Mouse (Mus musculus) midbrain, postnatal 0 days (tissue): Measurements from ENCODE around the gene Usp34. TPM values are rescaled to one million over a fixed set of nuclear protein-coding genes. Genes with fewer than 3 reads are reported as not detected.
"Not testable (repeated sequence)": the region's sequence is repeated elsewhere in the genome, so short reads cannot be mapped to it uniquely, and the experiment has no call there.

Source experiments
- ATAC-seq: fragments of 200-750 bp; cut with Nextera tagmentation; 2 replicates; pipeline ENCODE4 v1.8.0; 2017; ENCODE audit warnings: moderate number of reproducible peaks, mild to moderate bottlenecking, moderate TSS enrichment, moderate library complexity; ENCODE audit not compliant: low FRiP score
- DNase-seq: peaks from one replicate; pipeline ENCODE4 v3.0.0-alpha.2; 2015; ENCODE audit warnings: low spot score
- H3K27ac ChIP-seq: fragments of 300-500 bp; sonication (generic); 2 replicates; pipeline ENCODE4 v1.5.1; 2014; ENCODE audit warnings: low read depth, mild to moderate bottlenecking, low read length, mixed read lengths
- H3K27me3 ChIP-seq: fragments of 300-500 bp; sonication (generic); 2 replicates; pipeline ENCODE4 v1.6.1; 2014; ENCODE audit warnings: low read length, control low read depth, mixed read lengths; ENCODE audit not compliant: insufficient read depth
- H3K36me3 ChIP-seq: fragments of 300-500 bp; sonication (generic); 2 replicates; pipeline ENCODE4 v1.6.1; 2014; ENCODE audit warnings: low read length, control low read depth, mixed read lengths; ENCODE audit not compliant: insufficient read depth
- H3K4me1 ChIP-seq: fragments of 300-500 bp; sonication (generic); 2 replicates; pipeline ENCODE4 v1.6.1; 2014; ENCODE audit warnings: mild to moderate bottlenecking, control low read depth, antibody characterized with exemption, low read length, mixed read lengths; ENCODE audit not compliant: insufficient read depth
- H3K4me2 ChIP-seq: fragments of 300-500 bp; sonication (generic); 2 replicates; pipeline ENCODE4 v1.6.1; 2014; ENCODE audit warnings: low read depth, mild to moderate bottlenecking, low read length, mixed read lengths; ENCODE audit not compliant: poor library complexity, severe bottlenecking
- H3K4me3 ChIP-seq: fragments of 300-500 bp; sonication (generic); 2 replicates; pipeline ENCODE4 v1.5.1; 2014; ENCODE audit warnings: low read depth, mild to moderate bottlenecking, low read length, moderate library complexity
- H3K9ac ChIP-seq: fragments of 300-500 bp; sonication (generic); replicated peaks from 2 replicates; pipeline ENCODE4 v1.6.1; 2014; ENCODE audit warnings: mild to moderate bottlenecking, low read length, moderate library complexity, mixed read lengths; ENCODE audit not compliant: poor library complexity, severe bottlenecking
- H3K9me3 ChIP-seq: fragments of 300-500 bp; sonication (generic); 2 replicates; pipeline ENCODE4 v1.6.1; 2016; ENCODE audit warnings: low read length, control low read depth
- CTCF ChIP-seq: IDR thresholded peaks from 2 replicates; pipeline ENCODE4 v1.5.1; 2016; ENCODE audit warnings: antibody characterized with exemption, mild to moderate bottlenecking
- WGBS: fragments of 180-500 bp; shearing (Covaris S2); extraction: QIAGEN DNeasy Blood & Tissue Kit; methylation state at CpG from one replicate; pipeline ENCODE4 v1.1.7; 2014; 5-methylcytosine and 5-hydroxymethylcytosine counted together
- polyA plus RNA-seq: library from polyadenylated mRNA; unstranded; fragments of >200 nt; fragmentation: Nextera tagmentation; extraction: Ambion mirVana; gene quantifications from 2 replicates; pipeline ENCODE4 v1.2.1, GENCODE M21; 2015
- total RNA-seq: library from RNA; depleted of rRNA; stranded (reverse); fragments of >200 nt; gene quantifications from 2 replicates; pipeline ENCODE4 v1.2.3, GENCODE M21; 2014

Usp34 gene
- total and polyA plus RNA-seq, 2 experiments from 2014 or later: 30.2 to 107 TPM

- no peak for TF ChIP-seq CTCF
- Histone ChIP-seq H3K9ac (no peak overlapping the region), H3K4me2 (no peak overlapping the region), H3K9me3 (no peaks in the 10 kb centered on the region), H3K27me3 (no peaks in the 10 kb centered on the region), H3K27ac (no peak overlapping the region), H3K4me3 (no peak overlapping the region), H3K4me1 (no peaks in the 10 kb centered on the region), H3K36me3 (no peaks in the 10 kb centered on the region)
- DNase-seq: no peak
- no peak for ATAC-seq
- 94% methylated on average over 2 of the region's 2 CpGs for WGBS
Measured at GRCm38 (mm10) chr11:23329413-23329812, 22.7 kb downstream of the Usp34 start.

DNA sequence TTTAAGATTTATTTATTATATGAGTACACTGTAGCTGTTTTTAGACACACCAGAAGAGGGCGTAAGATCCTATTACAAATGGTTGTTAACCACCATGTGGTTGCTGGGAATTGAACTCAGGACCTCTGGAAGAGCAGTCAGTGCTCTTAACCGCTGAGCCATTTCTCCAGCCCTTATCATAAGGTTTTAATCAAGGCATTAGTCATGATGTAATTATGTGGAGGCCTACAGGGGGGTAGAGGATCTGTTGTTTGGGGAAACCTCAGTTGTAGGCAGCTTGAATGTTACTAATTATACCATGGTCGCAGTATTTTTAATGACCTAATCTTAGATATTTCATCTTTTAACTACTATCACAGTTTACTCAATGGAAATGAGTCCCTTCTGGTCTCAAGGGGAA, 25.4 kb downstream of the Usp34 start:
- no peak overlapping the region for H3K27ac ChIP-seq
- TF ChIP-seq CTCF: no peak

GRCm38 (mm10) chr11:23335160-23335559, 28.5 kb downstream of the Usp34 start:
- Histone ChIP-seq H3K9ac (no peak overlapping the region), H3K9me3 (no peaks in the 10 kb centered on the region), H3K4me3 (no peak overlapping the region), H3K4me2 (no peak overlapping the region), H3K27ac (no peak overlapping the region), H3K27me3 (no peaks in the 10 kb centered on the region), H3K36me3 (no peaks in the 10 kb centered on the region), H3K4me1 (no peaks in the 10 kb centered on the region)
- no peak for DNase-seq
- 74% methylated on average over 1 of the region's 1 CpGs for WGBS
- no peak for ATAC-seq
- no peak for TF ChIP-seq CTCF

More for the DNA sequence above, 25.4 kb downstream of the Usp34 start:
- H3K4me1 ChIP-seq: no peaks in the 10 kb centered on the region
- no peak overlapping the region for H3K9ac ChIP-seq
- no peak for ATAC-seq
- H3K27me3 ChIP-seq: no peaks in the 10 kb centered on the region
- 85% methylated on average over 3 of the region's 3 CpGs for WGBS
- no peaks in the 10 kb centered on the region for H3K9me3 ChIP-seq
- no peak for DNase-seq
- H3K4me2 ChIP-seq: no peak overlapping the region
- no peak overlapping the region for H3K4me3 ChIP-seq
- H3K36me3 ChIP-seq: no peaks in the 10 kb centered on the region

DNA sequence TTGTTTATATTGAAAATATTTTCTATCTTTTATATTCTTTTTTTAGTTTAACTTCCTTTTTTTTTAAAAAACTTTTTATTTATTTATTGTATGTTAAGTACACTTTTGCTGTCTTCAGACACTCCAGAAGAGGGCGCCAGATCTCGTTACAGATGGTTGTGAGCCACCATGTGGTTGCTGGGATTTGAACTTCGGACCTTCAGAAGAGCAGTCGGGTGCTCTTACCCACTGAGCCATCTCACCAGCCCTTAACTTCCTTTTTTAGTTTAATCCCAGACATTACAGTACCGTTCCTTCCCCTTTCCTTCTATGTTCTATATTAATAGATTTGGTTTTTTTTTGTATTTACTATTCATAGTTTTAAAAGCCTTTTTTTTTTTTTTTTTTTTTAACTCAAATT, 50.5 kb downstream of the Usp34 start:
- not testable (repeated sequence) for H3K4me3 ChIP-seq, H3K27me3 ChIP-seq, H3K27ac ChIP-seq, H3K4me1 ChIP-seq, H3K9me3 ChIP-seq, ATAC-seq, DNase-seq, H3K36me3 ChIP-seq, H3K4me2 ChIP-seq, H3K9ac ChIP-seq
- WGBS: 75% methylated on average over 5 of the region's 5 CpGs

GRCm38 (mm10) chr11:23359687-23360235, 53.1 kb downstream of the Usp34 start:
- not testable (repeated sequence) for H3K27ac ChIP-seq, H3K27me3 ChIP-seq, H3K9me3 ChIP-seq, H3K4me2 ChIP-seq, H3K4me1 ChIP-seq, ATAC-seq, DNase-seq, H3K4me3 ChIP-seq, H3K9ac ChIP-seq
- 84% methylated on average over 1 of the region's 1 CpGs for WGBS
- peaks cover 15% of the 10 kb centered on the region for H3K36me3 ChIP-seq

GRCm38 (mm10) chr11:23362305-23362704, 55.6 kb downstream of the Usp34 start:
- no peak overlapping the region for H3K9ac ChIP-seq
- no peak for TF ChIP-seq CTCF
- DNase-seq: no peak
- no peak for ATAC-seq
- no peak overlapping the region for H3K4me3 ChIP-seq
- no peaks in the 10 kb centered on the region for H3K9me3 ChIP-seq
- peaks cover 13% of the 10 kb centered on the region for H3K36me3 ChIP-seq
- no peaks in the 10 kb centered on the region for H3K4me1 ChIP-seq
- H3K27me3 ChIP-seq: no peaks in the 10 kb centered on the region
- no peak overlapping the region for H3K27ac ChIP-seq
- no peak overlapping the region for H3K4me2 ChIP-seq
